Mouse (Mus musculus): ENCODE data around the gene Slc25a18.

- no peak for TF ChIP-seq TAL1 (IDR thresholded peaks at IDR 0.05; ENCODE audit: low read length)
- no peak for TF ChIP-seq GATA1 (IDR thresholded peaks at IDR 0.05; ENCODE audit: low read length)
Observed at GRCm38 (mm10) chr6:120773763-120774162, 385 bp downstream of the Slc25a18 start.

All from erythroblast, embryonic 14.5 days (primary cell).